Mouse (Mus musculus) neural tube, embryonic 14.5 days (tissue): ENCODE data around the gene Kcna5. TPM values are rescaled to one million over a fixed set of nuclear protein-coding genes. Genes with fewer than 3 reads are reported as not detected.

Source experiments
- ATAC-seq: fragments of 200-750 bp; cut with Nextera tagmentation; 2 replicates; pipeline ENCODE4 v1.8.0; 2017; ENCODE audit warnings: low read depth, mild to moderate bottlenecking, moderate TSS enrichment, moderate library complexity
- H3K27ac ChIP-seq: fragments of 300-500 bp; sonication (generic); 2 replicates; pipeline ENCODE4 v1.5.1; 2014; ENCODE audit warnings: low read depth, mild to moderate bottlenecking, control low read depth, low read length, moderate library complexity, mixed read lengths
- H3K27me3 ChIP-seq: fragments of 300-500 bp; sonication (generic); 2 replicates; pipeline ENCODE4 v1.6.1; 2014; ENCODE audit warnings: low read length; ENCODE audit not compliant: control insufficient read depth, insufficient read depth
- H3K36me3 ChIP-seq: fragments of 300-500 bp; sonication (generic); 2 replicates; pipeline ENCODE4 v1.6.1; 2014; ENCODE audit warnings: low read length, mixed read lengths; ENCODE audit not compliant: control insufficient read depth, insufficient read depth
- H3K4me1 ChIP-seq: fragments of 300-500 bp; sonication (generic); 2 replicates; pipeline ENCODE4 v1.6.1; 2014; ENCODE audit warnings: low read length; ENCODE audit not compliant: control insufficient read depth, insufficient read depth
- H3K4me2 ChIP-seq: fragments of 300-500 bp; sonication (generic); 2 replicates; pipeline ENCODE4 v1.6.1; 2014; ENCODE audit warnings: mild to moderate bottlenecking, low read depth, low read length, control low read depth
- H3K4me3 ChIP-seq: fragments of 300-500 bp; sonication (generic); 2 replicates; pipeline ENCODE4 v1.5.1; 2014; ENCODE audit warnings: low read depth, low read length, control low read depth, mixed read lengths
- H3K9ac ChIP-seq: fragments of 300-500 bp; sonication (generic); replicated peaks from 2 replicates; pipeline ENCODE4 v1.6.1; 2014; ENCODE audit warnings: low read depth, mild to moderate bottlenecking, control low read depth, low read length, mixed read lengths
- H3K9me3 ChIP-seq: fragments of 300-500 bp; sonication (generic); 2 replicates; pipeline ENCODE4 v1.6.1; 2016; ENCODE audit warnings: low read length; ENCODE audit not compliant: control insufficient read depth
- WGBS: fragments of 180-500 bp; shearing (Covaris S2); extraction: QIAGEN DNeasy Blood & Tissue Kit; methylation state at CpG from one replicate; pipeline ENCODE4 v1.1.7; 2014; 5-methylcytosine and 5-hydroxymethylcytosine counted together
- polyA plus RNA-seq: library from polyadenylated mRNA; unstranded; fragments of >200 nt; fragmentation: Nextera tagmentation; extraction: Ambion mirVana; gene quantifications from 2 replicates; pipeline ENCODE4 v1.2.1, GENCODE M21; 2014

Gene Kcna5
- polyA plus RNA-seq = 2.2 TPM in 2 replicates

DNA sequence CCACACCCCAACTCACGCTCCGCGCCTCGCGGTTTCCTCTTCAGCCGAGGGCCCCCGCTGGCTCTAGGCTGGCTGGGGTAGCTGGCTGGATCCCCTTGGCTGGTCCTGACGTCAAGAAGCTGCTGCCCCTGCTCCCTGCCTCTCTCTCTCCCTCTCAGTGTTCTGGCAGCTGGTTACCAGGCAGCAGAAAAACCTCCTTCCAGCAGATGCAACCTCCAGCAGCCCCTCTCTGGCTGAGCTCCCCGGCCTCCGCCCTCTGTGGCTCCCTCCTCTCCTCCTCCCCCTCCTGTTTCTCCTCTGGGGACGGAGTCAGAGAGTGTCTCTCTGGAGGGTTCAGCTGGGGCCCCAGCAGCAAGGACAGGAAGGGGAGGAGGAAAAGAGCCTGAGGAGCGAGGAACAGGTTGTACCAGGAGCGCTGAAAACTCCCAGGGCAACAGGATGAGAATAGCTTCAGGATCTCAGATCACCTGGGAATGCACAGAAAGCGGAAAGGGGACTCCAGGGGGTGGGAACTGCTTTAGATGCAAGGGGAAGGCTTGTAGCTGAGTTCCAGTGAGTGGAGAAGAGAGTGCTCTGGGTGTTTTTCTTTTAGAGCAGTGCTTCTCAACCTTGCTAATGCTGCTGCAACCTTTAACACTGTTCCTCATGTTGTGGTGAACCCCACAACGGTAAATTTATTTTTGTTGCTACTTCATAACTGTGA is at the start of gene Kcna5:
Gene Kcna5 (minus strand): TSS at position 205 of the 703 bp plus-strand sequence.
- peak; percentile 87 for ATAC-seq

DNA sequence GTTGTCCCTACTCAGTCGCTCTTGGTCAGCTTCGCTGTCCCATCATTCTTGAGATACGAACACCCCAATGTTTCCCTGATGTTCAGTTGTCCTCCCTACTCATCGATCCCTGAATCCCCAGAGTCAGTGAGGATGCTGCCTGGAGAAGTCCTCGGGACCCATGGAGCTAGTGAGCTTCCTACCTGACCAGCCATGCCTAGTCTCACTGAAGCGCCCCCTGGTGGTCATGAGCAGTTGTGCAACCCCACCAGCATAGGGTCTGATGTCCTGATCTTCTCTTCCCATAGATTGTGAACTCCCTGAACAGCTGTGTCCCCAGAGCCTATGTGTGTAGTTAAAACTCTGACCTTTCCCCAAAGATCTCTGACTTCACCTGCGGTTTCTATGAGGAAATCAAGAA is 47.9 kb upstream of the Kcna5 start:
- Histone ChIP-seq H3K4me1 (no peaks in the 10 kb centered on the region), H3K36me3 (no peaks in the 10 kb centered on the region), H3K9me3 (no peaks in the 10 kb centered on the region), H3K9ac (no peak overlapping the region), H3K27me3 (no peaks in the 10 kb centered on the region), H3K27ac (no peak overlapping the region), H3K4me2 (no peak overlapping the region), H3K4me3 (no peak overlapping the region)
- WGBS = 63% methylated on average over 7 of the region's 7 CpGs
- no peak for ATAC-seq

More for the DNA sequence above, at the start of gene Kcna5:
- peak within 1 kb of the TSS; percentile 47 for H3K4me2 ChIP-seq
- peak within 1 kb of the TSS; percentile 9; the same call in 1 of the 2 replicates for H3K4me3 ChIP-seq
- H3K9me3 ChIP-seq = no peaks in the 10 kb centered on the region
- H3K27me3 ChIP-seq = no peaks in the 10 kb centered on the region
- H3K36me3 ChIP-seq = no peaks in the 10 kb centered on the region
- H3K4me1 ChIP-seq = peaks cover 9% of the 10 kb centered on the region
- peak within 1 kb of the TSS; percentile 32; the same call in 1 of the 2 replicates for H3K9ac ChIP-seq
- H3K27ac ChIP-seq = no peak within 1 kb of the TSS
- under 1% methylated on average over 15 of the region's 15 CpGs for WGBS

DNA sequence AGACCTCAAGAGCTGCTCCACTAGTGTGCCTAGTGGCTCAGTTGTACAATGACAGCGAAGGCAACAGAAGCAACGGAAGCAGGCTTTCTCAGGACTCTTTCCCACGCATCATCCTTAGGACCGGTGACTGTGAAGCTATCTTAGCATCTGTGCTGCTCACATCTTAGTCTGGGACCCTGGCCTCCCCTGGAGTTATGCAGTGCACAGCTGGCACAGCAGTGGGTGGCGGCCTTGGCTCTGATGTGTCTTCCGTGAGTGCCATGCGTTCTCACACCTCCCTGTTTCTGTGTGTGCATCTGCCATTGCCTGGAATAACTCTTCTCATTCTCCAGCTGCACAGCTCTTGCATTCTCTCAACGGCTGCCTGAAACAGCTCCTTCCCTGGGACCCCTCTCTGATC is 46.4 kb upstream of the Kcna5 start:
- Histone ChIP-seq H3K9me3 (no peaks in the 10 kb centered on the region), H3K9ac (no peak overlapping the region), H3K4me3 (no peak overlapping the region), H3K27me3 (no peaks in the 10 kb centered on the region), H3K27ac (no peak overlapping the region), H3K36me3 (no peaks in the 10 kb centered on the region), H3K4me1 (no peaks in the 10 kb centered on the region), H3K4me2 (no peak overlapping the region)
- no peak for ATAC-seq
- WGBS = 71% methylated on average over 8 of the region's 8 CpGs

DNA sequence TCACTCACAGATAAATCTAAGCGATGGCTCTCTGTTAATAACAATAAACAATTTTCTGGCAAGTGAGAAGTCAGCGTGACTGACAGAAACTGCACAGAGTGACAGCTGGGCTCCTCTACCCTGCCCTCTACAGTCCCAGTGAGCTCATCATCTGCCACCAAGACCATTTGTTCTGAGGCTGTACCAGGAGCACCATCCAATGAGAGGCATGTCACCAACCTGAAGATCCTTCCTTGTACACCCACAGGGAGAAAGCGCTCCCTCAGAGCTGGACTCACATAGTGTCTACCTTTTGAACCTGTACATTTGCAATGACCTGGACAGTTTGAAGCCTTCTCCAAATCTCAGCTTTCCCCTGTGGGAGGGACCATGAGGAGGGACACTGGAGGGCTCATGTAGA is 45.4 kb upstream of the Kcna5 start:
- ATAC-seq = no peak
- Histone ChIP-seq H3K36me3 (no peaks in the 10 kb centered on the region), H3K4me3 (no peak overlapping the region), H3K27me3 (no peaks in the 10 kb centered on the region), H3K27ac (no peak overlapping the region), H3K4me1 (no peaks in the 10 kb centered on the region), H3K9ac (no peak overlapping the region), H3K9me3 (no peaks in the 10 kb centered on the region), H3K4me2 (no peak overlapping the region)
- WGBS = 77% methylated on average over 3 of the region's 3 CpGs

DNA sequence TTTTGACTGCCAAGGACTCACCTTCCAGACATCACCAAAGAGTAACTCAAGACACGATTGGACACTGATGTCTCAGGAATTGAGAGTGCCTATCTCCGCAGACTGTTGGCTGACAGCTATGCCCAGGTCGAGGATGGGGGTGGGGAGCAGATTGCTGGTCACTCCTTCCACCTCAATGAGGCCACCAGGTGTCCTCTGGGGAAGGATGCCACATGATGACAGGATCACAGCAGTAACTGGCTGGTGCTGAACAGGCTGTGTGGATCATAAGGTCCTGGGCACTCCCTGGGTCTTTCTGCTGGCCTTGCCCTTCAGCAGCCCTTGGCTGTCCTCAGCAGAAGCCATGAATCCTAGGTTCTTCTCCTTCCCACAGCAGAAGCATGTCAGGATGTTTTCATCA is 42.2 kb upstream of the Kcna5 start:
- no peaks in the 10 kb centered on the region for H3K4me1 ChIP-seq
- no peaks in the 10 kb centered on the region for H3K27me3 ChIP-seq
- WGBS = 90% methylated on average over 3 of the region's 3 CpGs
- no peaks in the 10 kb centered on the region for H3K36me3 ChIP-seq
- H3K4me3 ChIP-seq = no peak overlapping the region
- no peak for ATAC-seq
- H3K9me3 ChIP-seq = no peaks in the 10 kb centered on the region
- no peak overlapping the region for H3K27ac ChIP-seq
- H3K9ac ChIP-seq = no peak overlapping the region
- H3K4me2 ChIP-seq = no peak overlapping the region

DNA sequence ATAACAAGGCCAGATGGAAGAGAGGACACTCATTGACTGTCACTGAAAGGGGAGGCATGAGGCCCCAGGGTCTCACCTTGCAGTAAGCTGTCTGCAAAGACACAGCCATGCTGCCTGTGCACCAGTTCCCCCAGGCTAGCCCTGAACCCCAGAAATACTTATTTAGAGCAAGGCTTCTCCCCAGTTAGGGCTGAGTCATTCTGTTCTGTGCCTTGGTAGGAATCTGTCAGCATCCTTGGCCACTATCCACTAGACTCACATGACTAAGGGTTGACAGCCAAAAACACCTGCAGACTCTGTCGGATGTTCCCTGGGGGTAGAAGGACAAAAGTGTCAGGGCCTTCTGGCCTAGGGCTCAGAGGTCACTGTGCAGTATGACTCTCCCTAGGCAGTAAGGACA is 41.4 kb upstream of the Kcna5 start:
- Histone ChIP-seq H3K27ac (no peak overlapping the region), H3K27me3 (no peaks in the 10 kb centered on the region), H3K9ac (no peak overlapping the region), H3K4me3 (no peak overlapping the region), H3K4me1 (no peaks in the 10 kb centered on the region), H3K36me3 (no peaks in the 10 kb centered on the region), H3K4me2 (no peak overlapping the region), H3K9me3 (no peaks in the 10 kb centered on the region)
- no peak for ATAC-seq
- WGBS = 94% methylated on average over 1 of the region's 1 CpGs

DNA sequence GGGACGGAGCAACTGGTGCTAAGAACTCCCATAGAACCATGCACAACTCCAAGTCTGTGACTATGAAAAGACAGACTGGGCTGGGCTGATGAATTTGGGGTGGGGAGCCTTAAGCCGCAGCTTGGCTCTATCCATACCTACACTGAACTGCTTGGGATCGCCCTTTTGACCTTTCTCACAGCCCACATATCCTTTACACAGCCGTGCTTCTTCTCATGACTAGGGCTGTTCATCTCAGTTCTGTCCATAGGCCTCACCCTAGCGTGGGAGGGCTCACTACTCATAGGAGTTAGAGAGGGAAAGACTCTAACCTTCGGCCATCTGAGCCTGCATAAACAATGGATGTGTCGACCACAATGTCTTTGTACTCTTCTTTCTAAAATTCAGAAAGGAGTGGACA is 39.6 kb upstream of the Kcna5 start:
- no peak overlapping the region for H3K27ac ChIP-seq
- no peak for ATAC-seq

DNA sequence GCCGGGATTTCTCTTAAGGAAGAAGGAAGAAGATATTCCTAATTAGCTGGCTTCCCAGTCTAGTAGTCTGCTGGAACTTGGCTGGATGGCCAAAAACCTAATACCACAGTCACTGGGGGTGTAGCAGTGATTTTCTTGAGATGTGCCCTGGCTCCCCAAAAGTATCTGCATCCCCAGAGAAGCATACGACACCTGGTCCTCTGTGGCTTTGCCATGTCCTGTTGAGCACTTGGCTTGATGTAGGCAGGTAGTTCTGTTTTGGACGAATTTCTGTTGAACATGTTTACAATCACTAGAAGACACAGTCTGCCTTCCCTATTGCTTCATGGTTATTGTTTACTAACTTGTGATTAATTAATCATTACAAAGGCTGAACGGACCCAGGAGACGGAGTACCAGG is 37.8 kb upstream of the Kcna5 start:
- 81% methylated on average over 5 of the region's 5 CpGs for WGBS
- Histone ChIP-seq H3K4me2 (no peak overlapping the region), H3K36me3 (no peaks in the 10 kb centered on the region), H3K27ac (no peak overlapping the region), H3K27me3 (no peaks in the 10 kb centered on the region), H3K4me1 (no peaks in the 10 kb centered on the region), H3K4me3 (no peak overlapping the region), H3K9me3 (no peaks in the 10 kb centered on the region), H3K9ac (no peak overlapping the region)
- no peak for ATAC-seq

More for the DNA sequence above, 39.6 kb upstream of the Kcna5 start:
- Histone ChIP-seq H3K36me3 (no peaks in the 10 kb centered on the region), H3K4me1 (no peaks in the 10 kb centered on the region), H3K4me2 (no peak overlapping the region), H3K9ac (no peak overlapping the region), H3K9me3 (no peaks in the 10 kb centered on the region), H3K4me3 (no peak overlapping the region), H3K27me3 (no peaks in the 10 kb centered on the region)
- 81% methylated on average over 7 of the region's 7 CpGs for WGBS

DNA sequence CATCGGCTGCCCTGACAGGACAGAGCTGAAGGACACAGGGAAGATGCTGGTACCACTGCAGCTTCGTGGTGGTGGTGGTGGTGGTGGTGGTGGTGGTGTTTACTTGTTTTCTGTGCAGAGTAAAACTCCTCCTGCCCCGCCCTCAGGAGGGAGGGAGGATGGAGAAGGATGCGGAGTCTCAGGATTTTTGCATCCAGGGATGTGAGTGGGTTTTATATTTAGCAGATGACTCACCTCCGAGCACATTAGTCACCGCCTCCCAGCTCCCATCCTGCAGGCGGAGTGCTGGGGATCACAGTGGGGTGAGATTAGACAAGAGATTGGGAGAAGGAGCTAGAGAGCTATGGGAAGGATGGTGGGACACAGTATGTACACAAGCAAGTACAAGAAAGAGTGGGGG is 34.6 kb upstream of the Kcna5 start:
- Histone ChIP-seq H3K27ac (no peak overlapping the region), H3K4me2 (no peak overlapping the region), H3K9me3 (no peaks in the 10 kb centered on the region), H3K4me1 (no peaks in the 10 kb centered on the region), H3K27me3 (no peaks in the 10 kb centered on the region), H3K4me3 (no peak overlapping the region), H3K36me3 (no peaks in the 10 kb centered on the region), H3K9ac (no peak overlapping the region)
- WGBS = 80% methylated on average over 7 of the region's 7 CpGs
- ATAC-seq = no peak
